Mouse (Mus musculus) heart, embryonic 11.5 days (tissue): ENCODE data around the gene Rcan2. TPM values are rescaled to one million over a fixed set of nuclear protein-coding genes. Genes with fewer than 3 reads are reported as not detected.

Experiments
- ATAC-seq: fragments of 200-750 bp; cut with Nextera tagmentation; replicated peaks from 2 replicates; pipeline ENCODE4 v1.8.0; 2017; ENCODE audit warnings: moderate library complexity; ENCODE audit not compliant: insufficient number of reproducible peaks, low FRiP score, low TSS enrichment
- H3K27ac ChIP-seq: fragments of 300-500 bp; sonication (generic); 2 replicates; pipeline ENCODE4 v1.5.1; 2014; ENCODE audit warnings: mild to moderate bottlenecking, low read depth, low read length
- H3K27me3 ChIP-seq: fragments of 300-500 bp; sonication (generic); 2 replicates; pipeline ENCODE4 v1.6.1; 2014; ENCODE audit warnings: mild to moderate bottlenecking, low read length, mixed read lengths; ENCODE audit not compliant: control insufficient read depth, insufficient read depth
- H3K36me3 ChIP-seq: fragments of 300-500 bp; sonication (generic); 2 replicates; pipeline ENCODE4 v1.6.1; 2014; ENCODE audit warnings: mild to moderate bottlenecking, low read length, moderate library complexity, mixed read lengths; ENCODE audit not compliant: control insufficient read depth, insufficient read depth
- H3K4me1 ChIP-seq: fragments of 300-500 bp; sonication (generic); 2 replicates; pipeline ENCODE4 v1.6.1; 2014; ENCODE audit warnings: low read length; ENCODE audit not compliant: control insufficient read depth, insufficient read depth
- H3K4me2 ChIP-seq: fragments of 300-500 bp; sonication (generic); 2 replicates; pipeline ENCODE4 v1.6.1; 2014; ENCODE audit warnings: mild to moderate bottlenecking, moderate library complexity
- H3K4me3 ChIP-seq: fragments of 300-500 bp; sonication (generic); 2 replicates; pipeline ENCODE4 v1.5.1; 2014; ENCODE audit warnings: low read depth, low read length
- H3K9ac ChIP-seq: fragments of 300-500 bp; sonication (generic); 2 replicates; pipeline ENCODE4 v1.6.1; 2014; ENCODE audit warnings: mild to moderate bottlenecking, low read depth, low read length, moderate library complexity
- H3K9me3 ChIP-seq: fragments of 300-500 bp; sonication (generic); replicated peaks from 2 replicates; pipeline ENCODE4 v1.6.1; 2016; ENCODE audit warnings: low read length; ENCODE audit not compliant: control insufficient read depth
- WGBS: fragments of 180-500 bp; shearing (Covaris S2); extraction: QIAGEN DNeasy Blood & Tissue Kit; methylation state at CpG from one replicate; pipeline ENCODE4 v1.1.7; 2014; ENCODE audit not compliant: insufficient replicate concordance; 5-methylcytosine and 5-hydroxymethylcytosine counted together
- polyA plus RNA-seq: library from polyadenylated mRNA; unstranded; fragments of >200 nt; fragmentation: Nextera tagmentation; extraction: Ambion mirVana; gene quantifications from 2 replicates; pipeline ENCODE4 v1.2.1, GENCODE M21; 2014

Rcan2 gene
- polyA plus RNA-seq, 1 experiment from 2014 or later: 28.7 TPM

- Histone ChIP-seq H3K4me2 (no peak overlapping the region; the same call in 1 of the 2 replicates), H3K9ac (no peak overlapping the region), H3K9me3 (no peaks in the 10 kb centered on the region; the same call in 1 of the 2 replicates), H3K27me3 (no peaks in the 10 kb centered on the region), H3K36me3 (no peaks in the 10 kb centered on the region), H3K4me1 (peaks cover 11% of the 10 kb centered on the region; the same call in 1 of the 2 replicates), H3K27ac (peak overlapping the region; percentile 46; the same call in 1 of the 2 replicates), H3K4me3 (no peak overlapping the region)
- 45% methylated on average over 10 of the region's 10 CpGs for WGBS
- ATAC-seq: no peak
These were observed 189.8 kb downstream of the Rcan2 start for GRCm38 (mm10) chr17:43990957-43991383.

GRCm38 (mm10) chr17:43994080-43994479 is 192.9 kb downstream of the Rcan2 start:
- no peak overlapping the region for H3K27ac ChIP-seq
- no peaks in the 10 kb centered on the region; the same call in 1 of the 2 replicates for H3K9me3 ChIP-seq
- 36% methylated on average over 4 of the region's 4 CpGs for WGBS
- no peaks in the 10 kb centered on the region for H3K27me3 ChIP-seq
- no peak overlapping the region for H3K9ac ChIP-seq
- H3K4me1 ChIP-seq: peaks cover 14% of the 10 kb centered on the region; the same call in 1 of the 2 replicates
- H3K36me3 ChIP-seq: no peaks in the 10 kb centered on the region
- H3K4me2 ChIP-seq: no peak overlapping the region
- ATAC-seq: no peak
- H3K4me3 ChIP-seq: no peak overlapping the region

DNA sequence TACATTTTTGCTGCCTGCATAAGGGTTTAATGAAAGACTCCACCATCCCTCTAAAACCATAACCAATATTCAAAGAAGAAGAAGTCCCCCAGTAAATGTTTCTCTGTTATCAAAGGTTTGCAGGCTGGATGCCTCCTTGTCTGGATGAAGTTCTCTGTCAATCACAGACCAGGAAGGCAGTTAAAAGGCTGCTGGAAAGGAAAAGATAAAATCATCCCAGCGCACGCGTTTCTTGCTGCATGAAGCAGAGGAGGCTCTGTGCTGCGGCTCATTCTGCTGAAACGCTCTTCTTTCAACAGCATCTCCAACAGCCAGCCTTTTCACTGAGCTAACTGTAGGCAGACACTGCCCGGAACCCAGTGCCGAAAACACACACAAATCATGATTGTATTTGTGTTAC is 196.4 kb downstream of the Rcan2 start:
- Histone ChIP-seq H3K27me3 (no peaks in the 10 kb centered on the region), H3K9ac (no peak overlapping the region), H3K27ac (no peak overlapping the region), H3K36me3 (no peaks in the 10 kb centered on the region), H3K4me3 (no peak overlapping the region), H3K4me1 (peaks cover 6% of the 10 kb centered on the region; the same call in 1 of the 2 replicates), H3K4me2 (peak overlapping the region; percentile 27), H3K9me3 (no peaks in the 10 kb centered on the region; the same call in 1 of the 2 replicates)
- 35% methylated on average over 7 of the region's 7 CpGs for WGBS
- no peak for ATAC-seq

GRCm38 (mm10) chr17:43998095-43998494 is 196.9 kb downstream of the Rcan2 start:
- Histone ChIP-seq H3K27me3 (no peaks in the 10 kb centered on the region), H3K4me3 (no peak overlapping the region), H3K27ac (no peak overlapping the region), H3K9me3 (no peaks in the 10 kb centered on the region; the same call in 1 of the 2 replicates), H3K4me2 (peak overlapping the region; percentile 27; the same call in 1 of the 2 replicates), H3K4me1 (peaks cover 6% of the 10 kb centered on the region; the same call in 1 of the 2 replicates), H3K36me3 (no peaks in the 10 kb centered on the region), H3K9ac (no peak overlapping the region)
- WGBS: 70% methylated on average over 6 of the region's 6 CpGs
- no peak for ATAC-seq

DNA sequence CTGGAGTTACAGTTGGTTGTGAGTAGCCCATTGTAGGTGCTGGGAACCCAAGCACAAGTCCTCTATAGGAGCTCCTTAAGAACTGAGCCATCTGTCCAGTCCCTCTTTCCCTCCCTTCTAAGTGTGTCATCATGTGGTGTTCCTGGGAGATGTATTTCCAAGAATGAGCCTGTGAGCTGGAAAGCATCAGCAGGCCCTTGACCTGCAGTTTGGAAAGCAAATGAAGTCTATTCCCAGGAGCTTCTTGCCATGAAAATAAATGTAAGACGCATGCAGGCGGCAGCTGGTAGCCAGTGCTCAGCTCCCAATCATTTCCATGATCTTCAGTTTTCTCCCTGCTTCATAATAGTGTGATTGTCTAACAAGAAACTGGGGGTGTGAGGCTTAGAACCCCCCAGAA is 203.2 kb downstream of the Rcan2 start:
- H3K4me3 ChIP-seq: no peak overlapping the region
- WGBS: 92% methylated on average over 2 of the region's 2 CpGs
- no peak overlapping the region for H3K27ac ChIP-seq
- no peak for ATAC-seq
- H3K4me1 ChIP-seq: no peaks in the 10 kb centered on the region
- no peak overlapping the region for H3K4me2 ChIP-seq
- H3K36me3 ChIP-seq: no peaks in the 10 kb centered on the region
- H3K9ac ChIP-seq: no peak overlapping the region
- no peaks in the 10 kb centered on the region for H3K27me3 ChIP-seq
- no peaks in the 10 kb centered on the region for H3K9me3 ChIP-seq

- H3K9me3 ChIP-seq: no peaks in the 10 kb centered on the region
- no peak overlapping the region for H3K27ac ChIP-seq
- H3K36me3 ChIP-seq: no peaks in the 10 kb centered on the region
- no peak for ATAC-seq
- no peak overlapping the region for H3K4me2 ChIP-seq
- 76% methylated on average over 2 of the region's 2 CpGs for WGBS
- H3K4me1 ChIP-seq: no peaks in the 10 kb centered on the region
- no peaks in the 10 kb centered on the region for H3K27me3 ChIP-seq
- H3K4me3 ChIP-seq: no peak overlapping the region
- no peak overlapping the region for H3K9ac ChIP-seq
These were observed 206.3 kb downstream of the Rcan2 start for GRCm38 (mm10) chr17:44007411-44007810.

DNA sequence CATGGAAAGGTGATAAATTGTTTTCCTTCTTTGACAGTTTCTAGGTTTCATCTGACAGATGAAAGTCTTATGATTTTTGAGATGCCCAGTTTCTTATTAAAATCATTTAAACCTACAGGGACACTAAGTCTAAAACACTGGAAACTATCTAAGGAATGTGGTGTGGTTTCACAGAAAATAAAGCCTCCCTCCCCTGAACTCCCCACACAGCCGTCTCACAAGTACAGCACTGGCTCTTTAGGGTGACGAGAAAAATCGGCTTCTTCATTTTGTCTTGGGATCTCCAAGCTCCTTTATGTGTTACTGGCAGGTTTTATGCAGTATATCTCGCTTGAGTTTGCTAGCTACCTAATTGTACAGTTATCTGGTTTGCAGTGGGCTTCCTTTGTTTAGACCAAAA is 210.8 kb downstream of the Rcan2 start:
- ATAC-seq: no peak
- Histone ChIP-seq H3K9ac (no peak overlapping the region), H3K36me3 (no peaks in the 10 kb centered on the region), H3K9me3 (no peaks in the 10 kb centered on the region), H3K27me3 (no peaks in the 10 kb centered on the region), H3K4me3 (no peak overlapping the region), H3K4me2 (no peak overlapping the region), H3K27ac (no peak overlapping the region), H3K4me1 (no peaks in the 10 kb centered on the region)
- WGBS: 55% methylated on average over 4 of the region's 4 CpGs

GRCm38 (mm10) chr17:44013756-44014510 is 212.8 kb downstream of the Rcan2 start:
- no peak overlapping the region for H3K9ac ChIP-seq
- no peaks in the 10 kb centered on the region for H3K9me3 ChIP-seq
- no peak overlapping the region for H3K4me3 ChIP-seq
- H3K4me2 ChIP-seq: no peak overlapping the region
- H3K27me3 ChIP-seq: no peaks in the 10 kb centered on the region
- WGBS: 69% methylated on average over 4 of the region's 4 CpGs
- H3K27ac ChIP-seq: no peak overlapping the region
- no peak for ATAC-seq
- no peaks in the 10 kb centered on the region for H3K4me1 ChIP-seq
- no peaks in the 10 kb centered on the region for H3K36me3 ChIP-seq

DNA sequence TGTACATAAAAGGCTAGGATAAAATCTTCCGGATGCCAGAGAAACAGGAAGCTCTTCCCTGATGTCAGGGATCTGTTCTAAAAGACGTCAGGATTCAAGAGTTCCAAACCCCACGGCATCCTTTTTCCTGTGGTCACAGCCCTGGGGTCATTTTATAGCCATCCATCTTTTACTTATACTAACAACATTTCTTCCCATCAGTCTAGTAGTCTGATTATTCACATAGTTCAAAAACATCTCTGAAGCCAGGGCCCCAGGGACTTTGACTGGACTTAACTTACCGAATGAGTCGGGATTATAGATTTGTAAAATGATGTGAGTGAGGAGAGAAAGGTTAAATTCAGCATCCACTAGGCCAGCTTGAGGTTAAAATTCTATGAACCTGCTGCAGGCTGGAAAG is 215.2 kb downstream of the Rcan2 start:
- no peak overlapping the region for H3K4me3 ChIP-seq
- no peaks in the 10 kb centered on the region for H3K27me3 ChIP-seq
- 66% methylated on average over 5 of the region's 5 CpGs for WGBS
- no peaks in the 10 kb centered on the region for H3K36me3 ChIP-seq
- ATAC-seq: no peak
- no peaks in the 10 kb centered on the region for H3K9me3 ChIP-seq
- H3K9ac ChIP-seq: no peak overlapping the region
- no peaks in the 10 kb centered on the region for H3K4me1 ChIP-seq
- no peak overlapping the region for H3K4me2 ChIP-seq
- no peak overlapping the region for H3K27ac ChIP-seq
